Mouse (Mus musculus): ENCODE results near the gene Cacna1c. TPM values are rescaled to one million over a fixed set of nuclear protein-coding genes. Genes with fewer than 3 reads are reported as not detected.

Cacna1c gene
- polyA plus RNA-seq, 1 experiment from 2014 or later = 6.2 TPM

GRCm38 (mm10) chr6:118673974-118674695 is 522.1 kb downstream of the Cacna1c start:
- Histone ChIP-seq H3K4me2 (no peak overlapping the region), H3K9me3 (no peaks in the 10 kb centered on the region), H3K36me3 (replicated peaks) (no peaks in the 10 kb centered on the region), H3K4me3 (replicated peaks) (no peak overlapping the region), H3K27ac (no peak overlapping the region), H3K9ac (no peak overlapping the region), H3K27me3 (no peaks in the 10 kb centered on the region), H3K4me1 (no peaks in the 10 kb centered on the region)
- no peak for ATAC-seq (ENCODE audit: low FRiP score)
- WGBS = 82% methylated on average over 12 of the region's 12 CpGs

GRCm38 (mm10) chr6:118653331-118653730 is 542.9 kb downstream of the Cacna1c start:
- WGBS = 88% methylated on average over 4 of the region's 4 CpGs
- H3K4me2 ChIP-seq = no peak overlapping the region
- no peak overlapping the region for H3K4me3 ChIP-seq (replicated peaks)
- H3K4me1 ChIP-seq = no peaks in the 10 kb centered on the region
- H3K27ac ChIP-seq = no peak overlapping the region
- H3K27me3 ChIP-seq = no peaks in the 10 kb centered on the region
- ATAC-seq (ENCODE audit: low FRiP score) = no peak
- no peaks in the 10 kb centered on the region for H3K36me3 ChIP-seq (replicated peaks)
- no peak overlapping the region for H3K9ac ChIP-seq
- no peaks in the 10 kb centered on the region for H3K9me3 ChIP-seq

GRCm38 (mm10) chr6:118649121-118649783 is 547.0 kb downstream of the Cacna1c start:
- Histone ChIP-seq H3K27me3 (no peaks in the 10 kb centered on the region; the same call in 1 of the 2 replicates), H3K4me2 (no peak overlapping the region), H3K4me3 (replicated peaks) (no peak overlapping the region), H3K27ac (no peak overlapping the region), H3K9me3 (no peaks in the 10 kb centered on the region), H3K9ac (no peak overlapping the region), H3K36me3 (replicated peaks) (no peaks in the 10 kb centered on the region), H3K4me1 (no peaks in the 10 kb centered on the region)
- ATAC-seq (ENCODE audit: low FRiP score) = no peak
- 96% methylated on average over 6 of the region's 6 CpGs for WGBS

- Histone ChIP-seq H3K9ac (no peak overlapping the region), H3K36me3 (replicated peaks) (no peaks in the 10 kb centered on the region), H3K4me2 (no peak overlapping the region), H3K4me1 (no peaks in the 10 kb centered on the region), H3K4me3 (replicated peaks) (no peak overlapping the region), H3K27ac (no peak overlapping the region), H3K9me3 (no peaks in the 10 kb centered on the region), H3K27me3 (no peaks in the 10 kb centered on the region; the same call in 1 of the 2 replicates)
- 41% methylated on average over 14 of the region's 14 CpGs for WGBS
- peak; percentile 74; the same call in 1 of the 2 replicates for ATAC-seq (ENCODE audit: low FRiP score)
Measured at GRCm38 (mm10) chr6:118646265-118647061, 549.8 kb downstream of the Cacna1c start.

GRCm38 (mm10) chr6:118644866-118645265 is 551.4 kb downstream of the Cacna1c start:
- Histone ChIP-seq H3K9me3 (no peaks in the 10 kb centered on the region), H3K4me3 (replicated peaks) (no peak overlapping the region), H3K4me2 (no peak overlapping the region), H3K9ac (no peak overlapping the region), H3K27ac (no peak overlapping the region), H3K27me3 (no peaks in the 10 kb centered on the region; the same call in 1 of the 2 replicates), H3K36me3 (replicated peaks) (no peaks in the 10 kb centered on the region), H3K4me1 (no peaks in the 10 kb centered on the region)
- WGBS = 90% methylated on average over 12 of the region's 12 CpGs
- no peak for ATAC-seq (ENCODE audit: low FRiP score)

GRCm38 (mm10) chr6:118643541-118643940 is 552.7 kb downstream of the Cacna1c start:
- Histone ChIP-seq H3K4me3 (replicated peaks) (no peak overlapping the region), H3K27me3 (no peaks in the 10 kb centered on the region; the same call in 1 of the 2 replicates), H3K27ac (no peak overlapping the region), H3K9ac (no peak overlapping the region), H3K9me3 (no peaks in the 10 kb centered on the region), H3K4me1 (no peaks in the 10 kb centered on the region), H3K36me3 (replicated peaks) (no peaks in the 10 kb centered on the region), H3K4me2 (no peak overlapping the region)
- no peak for ATAC-seq (ENCODE audit: low FRiP score)
- WGBS = 85% methylated on average over 2 of the region's 2 CpGs

- ATAC-seq (ENCODE audit: low FRiP score) = no peak
- H3K9me3 ChIP-seq = peaks cover 4% of the 10 kb centered on the region
- no peak overlapping the region for H3K9ac ChIP-seq
- no peaks in the 10 kb centered on the region; the same call in 1 of the 2 replicates for H3K27me3 ChIP-seq
- no peak overlapping the region for H3K27ac ChIP-seq
- H3K4me1 ChIP-seq = no peaks in the 10 kb centered on the region
- WGBS = 83% methylated on average over 6 of the region's 6 CpGs
- peaks cover 3% of the 10 kb centered on the region; the same call in 1 of the 2 replicates for H3K36me3 ChIP-seq (replicated peaks)
- no peak overlapping the region for H3K4me3 ChIP-seq (replicated peaks)
- H3K4me2 ChIP-seq = no peak overlapping the region
Measured at GRCm38 (mm10) chr6:118641671-118642325, 554.4 kb downstream of the Cacna1c start.

- H3K9ac ChIP-seq = no peak overlapping the region
- 51% methylated on average over 2 of the region's 2 CpGs for WGBS
- H3K9me3 ChIP-seq = peaks cover 7% of the 10 kb centered on the region
- H3K4me1 ChIP-seq = no peaks in the 10 kb centered on the region
- peaks cover 8% of the 10 kb centered on the region; the same call in 1 of the 2 replicates for H3K36me3 ChIP-seq (replicated peaks)
- H3K27me3 ChIP-seq = no peaks in the 10 kb centered on the region
- H3K27ac ChIP-seq = no peak overlapping the region
- no peak overlapping the region for H3K4me3 ChIP-seq (replicated peaks)
- no peak for ATAC-seq (ENCODE audit: low FRiP score)
- H3K4me2 ChIP-seq = no peak overlapping the region
Measured at GRCm38 (mm10) chr6:118639816-118640215, 556.4 kb downstream of the Cacna1c start.

GRCm38 (mm10) chr6:118638911-118639310 is 557.3 kb downstream of the Cacna1c start:
- WGBS = 90% methylated on average over 2 of the region's 2 CpGs
- Histone ChIP-seq H3K4me1 (no peaks in the 10 kb centered on the region), H3K9ac (no peak overlapping the region), H3K27me3 (no peaks in the 10 kb centered on the region), H3K4me2 (no peak overlapping the region), H3K36me3 (replicated peaks) (peaks cover 8% of the 10 kb centered on the region; the same call in 1 of the 2 replicates), H3K27ac (no peak overlapping the region), H3K4me3 (replicated peaks) (no peak overlapping the region), H3K9me3 (peaks cover 7% of the 10 kb centered on the region)
- no peak for ATAC-seq (ENCODE audit: low FRiP score)

- ATAC-seq (ENCODE audit: low FRiP score) = no peak
- H3K9me3 ChIP-seq = peaks cover 7% of the 10 kb centered on the region
- H3K9ac ChIP-seq = no peak overlapping the region
- no peak overlapping the region for H3K4me2 ChIP-seq
- no peaks in the 10 kb centered on the region for H3K4me1 ChIP-seq
- WGBS = 89% methylated on average over 2 of the region's 2 CpGs
- H3K27me3 ChIP-seq = no peaks in the 10 kb centered on the region
- 0 out of 2 replicates have a peak, but pooled peaks cover 8% of the 10 kb centered on the region for H3K36me3 ChIP-seq (replicated peaks)
- H3K4me3 ChIP-seq (replicated peaks) = no peak overlapping the region
- no peak overlapping the region for H3K27ac ChIP-seq
Measured at GRCm38 (mm10) chr6:118632491-118632890, 563.7 kb downstream of the Cacna1c start.

- H3K27ac ChIP-seq = no peak overlapping the region
- H3K4me3 ChIP-seq (replicated peaks) = no peak overlapping the region
- H3K36me3 ChIP-seq (replicated peaks) = no peaks in the 10 kb centered on the region
- H3K9me3 ChIP-seq = no peaks in the 10 kb centered on the region
- no peak overlapping the region for H3K9ac ChIP-seq
- no peaks in the 10 kb centered on the region for H3K4me1 ChIP-seq
- no peak overlapping the region for H3K4me2 ChIP-seq
- WGBS = 81% methylated on average over 4 of the region's 4 CpGs
- no peak for ATAC-seq (ENCODE audit: low FRiP score)
- H3K27me3 ChIP-seq = no peaks in the 10 kb centered on the region
Measured at GRCm38 (mm10) chr6:118630006-118630405, 566.2 kb downstream of the Cacna1c start.

- Histone ChIP-seq H3K27ac (no peak overlapping the region), H3K36me3 (replicated peaks) (no peaks in the 10 kb centered on the region), H3K9me3 (no peaks in the 10 kb centered on the region), H3K9ac (no peak overlapping the region), H3K4me1 (no peaks in the 10 kb centered on the region), H3K27me3 (0 out of 2 replicates have a peak, but pooled peaks cover 2% of the 10 kb centered on the region), H3K4me2 (no peak overlapping the region), H3K4me3 (replicated peaks) (no peak overlapping the region)
- WGBS = 58% methylated on average over 4 of the region's 4 CpGs
- ATAC-seq (ENCODE audit: low FRiP score) = no peak
Measured at GRCm38 (mm10) chr6:118626246-118626645, 570.0 kb downstream of the Cacna1c start.

Measured in forebrain, embryonic 12.5 days (tissue).